Mouse (Mus musculus): ENCODE data around the gene Mkrn1.
"Not testable (repeated sequence)": the region's sequence is repeated elsewhere in the genome, so short reads cannot be mapped to it uniquely, and the experiment has no call there.

The Mkrn1 gene

GRCm38 (mm10) chr6:39379224-39379623 lies 41.0 kb downstream of the Mkrn1 start:
- DNase-seq (ENCODE audit: low spot score in 2 of 2), result peak in 1 of 2 experiments; percentile 21

DNA sequence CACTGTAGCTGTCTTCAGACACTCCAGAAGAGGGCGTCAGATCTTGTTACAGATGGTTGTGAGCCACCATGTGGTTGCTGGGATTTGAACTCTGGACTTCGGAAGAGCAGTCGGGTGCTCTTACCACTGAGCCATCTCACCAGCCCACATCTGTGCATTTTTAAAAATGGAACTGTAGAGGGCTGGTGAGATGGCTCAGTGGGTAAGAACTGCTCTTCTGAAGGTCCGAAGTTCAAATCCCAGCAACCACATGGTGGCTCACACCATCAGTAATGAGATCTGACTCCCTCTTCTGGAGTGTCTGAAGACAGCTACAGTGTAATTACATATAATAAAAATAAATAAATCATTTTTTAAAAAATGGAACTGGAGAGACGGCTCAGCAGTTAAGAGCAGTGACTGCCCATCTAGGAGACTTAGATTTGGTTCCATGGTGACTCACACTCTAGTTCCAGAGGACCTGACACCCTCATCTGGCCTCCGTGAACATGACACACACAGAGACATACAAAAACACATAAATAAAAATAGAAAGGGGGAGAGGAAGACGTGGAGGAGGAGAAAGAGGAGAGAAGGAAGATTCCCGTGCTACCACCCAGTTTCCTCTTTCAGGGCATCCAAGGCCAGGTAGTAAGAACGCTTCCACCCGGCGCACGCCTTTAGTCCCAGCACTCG lies 42.0 kb downstream of the Mkrn1 start:
- DNase-seq (ENCODE audit: low spot score in 2 of 2), result not testable (repeated sequence)

GRCm38 (mm10) chr6:39377311-39377827 lies 42.9 kb downstream of the Mkrn1 start, which contains the start of gene Slc37a3:
Gene Slc37a3, minus strand, starts transcription at chr6:39377675.
- peak; percentile 81 to 83 for DNase-seq (ENCODE audit: low spot score in 2 of 2)

DNA sequence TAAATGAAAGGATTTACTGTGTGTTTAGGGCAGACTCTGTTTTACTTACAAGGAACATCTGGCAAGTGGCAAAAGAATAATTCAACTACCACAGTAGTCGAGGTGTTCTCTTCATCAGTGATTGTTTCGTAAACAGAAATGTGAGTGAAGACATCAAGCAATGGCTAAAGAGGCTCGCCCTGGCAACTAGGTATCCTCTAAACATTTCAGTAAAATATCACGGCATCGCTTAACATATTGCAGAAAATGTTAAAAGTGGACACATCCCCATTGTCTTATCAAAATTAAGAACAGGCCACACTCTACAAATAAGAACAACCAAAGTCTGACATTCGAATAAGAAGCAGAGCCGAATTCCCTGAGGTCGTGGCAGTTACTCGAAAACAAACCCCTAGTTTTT lies 43.5 kb downstream of the Mkrn1 start:
- no peak for DNase-seq (ENCODE audit: low spot score in 2 of 2)

- DNase-seq (ENCODE audit: low spot score in 2 of 2), result no peak
These were observed 46.8 kb downstream of the Mkrn1 start for GRCm38 (mm10) chr6:39373301-39373955.

DNA sequence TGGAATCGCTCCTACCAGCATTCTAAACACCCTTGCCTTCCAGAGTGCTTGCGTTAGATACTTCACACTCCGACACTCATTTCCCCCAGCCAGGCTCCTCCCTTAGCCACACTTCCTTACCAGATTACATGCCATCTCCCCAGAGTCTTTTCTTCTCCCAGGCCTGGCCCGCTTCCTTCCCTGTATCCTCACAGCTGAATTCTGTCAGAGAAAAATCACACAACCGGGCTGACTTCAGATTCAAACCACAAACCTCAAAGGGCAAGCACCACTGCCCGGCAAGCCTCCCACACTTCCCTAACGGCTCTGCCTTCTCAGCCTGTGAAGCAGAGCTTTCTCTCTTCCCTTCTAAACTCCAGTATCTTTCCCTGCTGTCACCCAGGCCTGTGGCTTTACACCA lies 47.5 kb downstream of the Mkrn1 start:
- DNase-seq (ENCODE audit: low spot score in 2 of 2), result peak; percentile 79 to 82

DNA sequence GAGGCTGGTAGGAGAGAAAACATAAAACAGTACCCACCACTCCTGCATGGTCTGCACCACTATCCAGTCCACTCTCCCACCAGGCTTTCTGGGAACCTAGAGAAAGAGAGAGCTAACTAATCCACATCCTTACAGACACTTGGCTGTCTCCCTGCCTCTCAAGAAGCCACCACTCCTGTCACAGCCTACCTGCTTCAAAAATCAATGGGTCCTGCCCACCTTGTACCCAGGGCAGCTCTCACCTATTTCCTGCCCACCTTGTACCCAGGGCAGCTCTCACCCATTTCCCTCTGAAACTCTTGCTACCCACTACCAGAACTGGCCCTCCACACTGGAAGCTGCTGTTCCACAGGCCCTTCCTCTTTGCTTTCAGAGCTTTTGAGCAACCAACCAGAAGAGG lies 48.2 kb downstream of the Mkrn1 start:
- no peak for DNase-seq (ENCODE audit: low spot score in 2 of 2)

DNA sequence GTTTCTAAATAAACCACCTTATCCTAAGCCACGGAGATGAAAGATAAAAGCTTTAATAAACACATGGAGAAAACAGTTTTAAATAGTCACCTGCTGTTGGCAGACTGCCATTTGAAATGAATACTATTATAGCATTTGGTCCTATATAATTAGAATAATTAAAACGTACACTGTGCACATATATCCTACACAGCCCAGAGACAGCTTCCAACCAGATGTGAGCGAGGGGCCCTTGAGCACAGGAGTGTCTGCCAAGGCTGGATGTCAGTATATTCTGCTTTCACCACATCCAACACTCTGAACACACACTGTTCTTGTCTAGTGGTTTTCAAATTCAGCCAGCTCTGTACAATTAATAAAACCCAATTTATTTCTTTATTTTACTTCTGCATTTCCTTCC lies 50.6 kb downstream of the Mkrn1 start:
- no peak for DNase-seq (ENCODE audit: low spot score in 2 of 2)

DNA sequence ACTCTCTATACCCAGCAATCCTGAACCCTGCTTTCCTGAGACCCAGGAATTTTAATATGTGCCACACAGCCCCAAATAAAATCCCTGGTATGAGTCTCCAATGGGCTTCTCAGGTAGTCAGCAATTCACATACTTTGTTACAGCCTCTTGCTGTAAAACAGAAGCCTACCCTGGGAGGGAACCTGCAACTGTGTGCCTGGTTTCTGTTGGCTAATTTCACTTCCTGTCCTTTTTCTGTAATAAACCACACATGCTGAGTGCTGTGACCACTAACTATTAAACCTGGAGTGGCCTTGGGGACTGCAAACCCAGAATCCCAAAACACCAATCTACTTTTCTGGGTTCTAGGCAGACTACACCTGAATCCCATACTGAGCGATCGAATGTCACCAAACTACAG lies 57.6 kb downstream of the Mkrn1 start:
- DNase-seq (ENCODE audit: low spot score in 2 of 2), result no peak

DNA sequence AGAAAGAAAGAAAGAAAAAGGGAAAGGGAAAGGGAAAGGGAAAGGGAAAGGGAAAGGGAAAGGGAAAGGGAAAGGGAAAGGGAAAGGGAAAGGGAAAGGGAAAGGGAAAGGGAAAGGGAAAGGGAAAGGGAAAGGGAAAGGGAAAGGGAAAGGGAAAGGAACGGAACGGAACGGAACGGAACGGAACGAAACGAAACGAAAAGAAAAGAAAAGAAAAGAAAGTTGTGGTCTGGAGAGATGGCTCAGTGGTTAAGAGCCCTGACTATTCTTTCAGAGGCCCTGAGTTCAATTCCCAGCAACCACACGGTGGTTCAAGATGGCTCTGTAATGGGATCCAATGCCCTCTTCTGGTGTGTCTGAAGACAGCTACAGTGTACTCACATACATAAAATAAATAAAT lies 61.1 kb downstream of the Mkrn1 start:
- not testable (repeated sequence) for DNase-seq (ENCODE audit: low spot score in 2 of 2)

GRCm38 (mm10) chr6:39348946-39349345 lies 71.3 kb downstream of the Mkrn1 start:
- DNase-seq (ENCODE audit: low spot score in 2 of 2), result no peak

- peak in 1 of 2 experiments; percentile 27 for DNase-seq (ENCODE audit: low spot score in 2 of 2)
These were observed 72.1 kb downstream of the Mkrn1 start for GRCm38 (mm10) chr6:39347880-39348814.

Data from heart, adult 9 months (tissue).